ENCODE assay signal across 18 mouse cellular contexts in the genomic region with DNA sequence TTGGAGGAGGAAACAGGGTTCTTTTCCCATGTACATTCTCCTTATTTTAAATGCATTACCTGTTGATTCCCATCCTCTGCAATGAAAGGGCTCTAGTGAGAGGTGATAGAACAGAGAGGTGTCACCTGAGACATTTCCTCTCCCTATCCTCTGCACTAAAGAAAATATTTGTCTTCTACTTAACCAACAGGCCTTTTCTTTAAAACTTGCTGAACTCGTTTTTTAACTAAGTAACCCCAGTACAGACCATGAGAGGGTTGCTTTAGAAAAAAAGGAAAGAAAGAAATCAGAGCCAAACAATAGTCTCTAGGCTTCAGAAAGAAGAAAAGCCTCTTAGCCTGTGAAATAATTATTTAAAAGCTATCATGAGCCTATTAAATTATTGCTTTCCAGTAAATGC. TPM values are rescaled to one million over a fixed set of nuclear protein-coding genes. Genes with fewer than 3 reads are reported as not detected.
DNase-seq lines count a peak whose midpoint lies in the region; ATAC-seq and TF ChIP-seq lines count a peak whose summit lies in the region.
"Had no signal": no experiment of that assay in that cellular context is flagged by ENCODE, and none has a peak within 500 bp of the region (broad histone marks: within the 10 kb centered on the region; RNA-seq: fewer than 3 reads in every experiment).

No protein-coding gene starts in this region.

- H3K27ac ChIP-seq in lung, embryonic 15.5 days = no peak overlapping the region
- H3K27ac ChIP-seq in CH12.LX (ENCODE audit: insufficient read depth, low read depth) = no peak overlapping the region
- no peak overlapping the region for H3K27ac ChIP-seq in embryonic facial prominence, embryonic 12.5 days
- no peak overlapping the region for H3K27ac ChIP-seq in intestine, embryonic 16.5 days (ENCODE audit: low read length)
- H3K27ac ChIP-seq: forebrain, embryonic 15.5 days; heart, embryonic 13.5 days; hindbrain, embryonic 15.5 days had no signal

- no peak for TF ChIP-seq POLR2A in CH12.LX (IDR thresholded peaks at IDR 0.05; ENCODE audit: low read depth, low read length)

- peak overlapping the region; percentile 28; the same call in 1 of the 2 replicates for H3K4me2 ChIP-seq in lung, embryonic 15.5 days
- peak overlapping the region; percentile 71; the same call in 1 of the 2 replicates for H3K4me2 ChIP-seq in CH12.LX (ENCODE audit: insufficient read depth, low read depth, poor library complexity, severe bottlenecking)
- no peak overlapping the region for H3K4me2 ChIP-seq in embryonic facial prominence, embryonic 12.5 days (replicated peaks)
- H3K4me2 ChIP-seq in intestine, embryonic 16.5 days (ENCODE audit: low read depth, low read length) = no peak overlapping the region
- H3K4me2 ChIP-seq: forebrain, embryonic 15.5 days; heart, embryonic 13.5 days; hindbrain, embryonic 15.5 days had no signal

- in situ Hi-C loops in CH12.LX (cut with MboI; ENCODE audit: low pct_ligation_motif_present, low pct_unique_long_range_greater_than_20kb, low sequenced_read_pairs) = no loop called here

- H3K27me3 ChIP-seq in lung, embryonic 15.5 days = no peaks in the 10 kb centered on the region
- H3K27me3 ChIP-seq in CH12.LX (replicated peaks) = no peaks in the 10 kb centered on the region
- H3K27me3 ChIP-seq in embryonic facial prominence, embryonic 12.5 days = peaks cover 3% of the 10 kb centered on the region; the same call in 1 of the 2 replicates
- no peaks in the 10 kb centered on the region for H3K27me3 ChIP-seq in intestine, embryonic 16.5 days (replicated peaks; ENCODE audit: control insufficient read depth, insufficient read depth, low read length)
- H3K27me3 ChIP-seq: forebrain, embryonic 15.5 days; heart, embryonic 13.5 days; hindbrain, embryonic 15.5 days had no signal

- dilution Hi-C loops in CH12.LX (cut with MboI; ENCODE audit: extremely low pct_ligation_motif_present, extremely low pct_unique_long_range_greater_than_20kb, low sequenced_read_pairs) = no loop called here

- no peak for TF ChIP-seq RAD21 in CH12.LX (IDR thresholded peaks at IDR 0.05; ENCODE audit: low read depth, low read length)

- no peak for TF ChIP-seq EP300 in CH12.LX (IDR thresholded peaks at IDR 0.05; ENCODE audit: low read length)

- ATAC-seq in lung, embryonic 15.5 days (ENCODE audit: borderline replicate concordance, extremely low read depth, low FRiP score, low TSS enrichment) = peak; percentile 42; the same call in 1 of the 2 replicates
- peak; percentile 64 for ATAC-seq in embryonic facial prominence, embryonic 12.5 days (ENCODE audit: insufficient number of reproducible peaks, insufficient read depth, low FRiP score, low TSS enrichment)
- 0 out of 2 replicates have a peak, but pooled peaks have one; percentile 63 for ATAC-seq in intestine, embryonic 16.5 days
- no peak for ATAC-seq in monocyte, adult 5-6 weeks (replicated peaks; ENCODE audit: insufficient number of reproducible peaks, low FRiP score, low TSS enrichment, poor library complexity, severe bottlenecking)
- ATAC-seq: forebrain, embryonic 15.5 days had no signal

- WGBS in lung, embryonic 15.5 days = 29% methylated on average over 1 of the region's 1 CpGs
- WGBS in embryonic facial prominence, embryonic 12.5 days = 22% methylated on average over 1 of the region's 1 CpGs
- 14% methylated on average over 1 of the region's 1 CpGs for WGBS in intestine, embryonic 16.5 days

- TF ChIP-seq CTCF in CH12.LX (conservative IDR thresholded peaks at IDR 0.05 in 1 of 2, IDR thresholded peaks at IDR 0.05 in 1 of 2; ENCODE audit: low read depth in 2 of 2, low read length in 2 of 2) = no peak

- no peak overlapping the region for H3K9ac ChIP-seq in lung, embryonic 15.5 days
- H3K9ac ChIP-seq in CH12.LX (ENCODE audit: insufficient read depth, low read depth) = no peak overlapping the region
- H3K9ac ChIP-seq in embryonic facial prominence, embryonic 12.5 days = no peak overlapping the region
- no peak overlapping the region for H3K9ac ChIP-seq in intestine, embryonic 16.5 days (ENCODE audit: low read depth, low read length)
- H3K9ac ChIP-seq: forebrain, embryonic 15.5 days; heart, embryonic 13.5 days; hindbrain, embryonic 15.5 days had no signal

- no peak for DNase-seq in lung, postnatal 14 days
- no peak for DNase-seq in CH12.LX (ENCODE audit: extremely low read depth)
- DNase-seq in layer of hippocampus, adult 18-20 months (ENCODE audit: low spot score in 2 of 2) = no peak
- DNase-seq: adrenal gland, adult 8-10 months; adrenal gland, postnatal 36 days; cerebellum, adult 2 months; cerebellum, postnatal 10 days; gastrocnemius, postnatal 36 days; heart, adult 11 months; heart, postnatal 36 days had no signal

- no peaks in the 10 kb centered on the region for H3K36me3 ChIP-seq in lung, embryonic 15.5 days
- no peaks in the 10 kb centered on the region for H3K36me3 ChIP-seq in CH12.LX (replicated peaks in 1 of 2; ENCODE audit: control insufficient read depth in 1 of 2, insufficient read depth in 1 of 2, low read length in 1 of 2)
- no peaks in the 10 kb centered on the region for H3K36me3 ChIP-seq in embryonic facial prominence, embryonic 12.5 days
- no peaks in the 10 kb centered on the region for H3K36me3 ChIP-seq in intestine, embryonic 16.5 days (ENCODE audit: control insufficient read depth, insufficient read depth, low read length)
- H3K36me3 ChIP-seq: forebrain, embryonic 15.5 days; G1E; heart, embryonic 13.5 days; hindbrain, embryonic 15.5 days had no signal

- peaks cover 3% of the 10 kb centered on the region; the same call in 1 of the 2 replicates for H3K4me1 ChIP-seq in lung, embryonic 15.5 days
- peaks cover 0 to 9% of the 10 kb centered on the region in 2 experiments; a peak in 2 of 4 replicates for H3K4me1 ChIP-seq in CH12.LX (ENCODE audit: control insufficient read depth in 1 of 2, insufficient read depth in 2 of 2)
- H3K4me1 ChIP-seq in embryonic facial prominence, embryonic 12.5 days = no peaks in the 10 kb centered on the region
- H3K4me1 ChIP-seq in intestine, embryonic 16.5 days (ENCODE audit: control insufficient read depth, insufficient read depth, low read length) = no peaks in the 10 kb centered on the region
- H3K4me1 ChIP-seq: hindbrain, embryonic 15.5 days had no signal

- H3K4me3 ChIP-seq in lung, embryonic 15.5 days = no peak overlapping the region
- H3K4me3 ChIP-seq in CH12.LX (replicated peaks in 1 of 3; ENCODE audit: low read depth in 2 of 3, low read length in 2 of 3, poor library complexity in 1 of 3) = no peak overlapping the region
- H3K4me3 ChIP-seq in embryonic facial prominence, embryonic 12.5 days = no peak overlapping the region
- no peak overlapping the region for H3K4me3 ChIP-seq in intestine, embryonic 16.5 days (ENCODE audit: low read length)
- H3K4me3 ChIP-seq: forebrain, embryonic 15.5 days; heart, embryonic 13.5 days; hindbrain, embryonic 15.5 days had no signal

- H3K9me3 ChIP-seq in lung, embryonic 15.5 days = no peaks in the 10 kb centered on the region
- no peaks in the 10 kb centered on the region for H3K9me3 ChIP-seq in CH12.LX (replicated peaks; ENCODE audit: low read length)
- no peaks in the 10 kb centered on the region for H3K9me3 ChIP-seq in embryonic facial prominence, embryonic 12.5 days
- H3K9me3 ChIP-seq in intestine, embryonic 16.5 days (ENCODE audit: control insufficient read depth, low read length) = no peaks in the 10 kb centered on the region
- H3K9me3 ChIP-seq: forebrain, embryonic 15.5 days; G1E; heart, embryonic 13.5 days; hindbrain, embryonic 15.5 days had no signal

- H3K79me2 ChIP-seq in CH12.LX (replicated peaks; ENCODE audit: control insufficient read depth, extremely low read depth, insufficient read depth, poor library complexity, severe bottlenecking) = no peaks in the 10 kb centered on the region

TF ChIP-seq in CH12.LX, 34 proteins besides CTCF, POLR2A, EP300 and RAD21:
- TF ChIP-seq TCF12 (IDR thresholded peaks at IDR 0.05; ENCODE audit: low read depth, low read length) = no peak
- no peak for TF ChIP-seq MXI1 (IDR thresholded peaks at IDR 0.05; ENCODE audit: low read depth, low read length)
- TF ChIP-seq USF2 (conservative IDR thresholded peaks at IDR 0.05; ENCODE audit: low read depth, low read length) = no peak
- TF ChIP-seq JUND (conservative IDR thresholded peaks at IDR 0.05; ENCODE audit: low read depth, low read length) = no peak
- TF ChIP-seq ZMIZ1 (IDR thresholded peaks at IDR 0.05; ENCODE audit: low read depth, low read length) = no peak

RNA-seq across cellular contexts. Expression of a gene that starts 11.2 kb away (rescaled TPM):
- polyA plus RNA-seq in lung, embryonic 15.5 days (2015; fragmentation: Nextera tagmentation; extraction: Ambion mirVana) = 53.1 and 56.2 TPM in 2 replicates
- total RNA-seq in CH12.LX (2012; rRNA removed) = not detected in 2 replicates
- not detected in 2 replicates for total RNA-seq in CH12.LX (2014; rRNA removed)
- not detected in 2 replicates for polyA plus RNA-seq in CH12.LX (2012; ENCODE audit: insufficient read length, low read depth)
- 38.9 and 42.1 TPM in 2 replicates for polyA plus RNA-seq in embryonic facial prominence, embryonic 12.5 days (2016; fragmentation: Nextera tagmentation; extraction: Ambion mirVana)
- 63.8 TPM in 2 replicates for polyA plus RNA-seq in intestine, embryonic 16.5 days (2015; fragmentation: Nextera tagmentation; extraction: Ambion mirVana)
- 10 to 100 TPM; 25.5 to 26.0 TPM for total RNA-seq in layer of hippocampus, adult 18-20 months (2021)
- total RNA-seq in monocyte, adult 5-6 weeks (2017) = not detected in 3 replicates

Comparison
In these comparisons a context has a peak if more than half of its experiments do, and no peak if none do; other contexts are left out.
1. H3K4me2 ChIP-seq: peak in lung, embryonic 15.5 days (single experiment) and CH12.LX (single experiment); none in embryonic facial prominence, embryonic 12.5 days (single experiment) and intestine, embryonic 16.5 days (single experiment).
2. RNA of a gene that starts 11.2 kb away (polyA plus RNA-seq): 63.8 TPM in intestine, embryonic 16.5 days, 53.1 to 56.2 TPM in lung, embryonic 15.5 days and 38.9 to 42.1 TPM in embryonic facial prominence, embryonic 12.5 days; not detected in CH12.LX; every median in the first group is over 10 times any median in the second.